8 mouse cellular contexts compared by ENCODE assay signal in the genomic region with DNA sequence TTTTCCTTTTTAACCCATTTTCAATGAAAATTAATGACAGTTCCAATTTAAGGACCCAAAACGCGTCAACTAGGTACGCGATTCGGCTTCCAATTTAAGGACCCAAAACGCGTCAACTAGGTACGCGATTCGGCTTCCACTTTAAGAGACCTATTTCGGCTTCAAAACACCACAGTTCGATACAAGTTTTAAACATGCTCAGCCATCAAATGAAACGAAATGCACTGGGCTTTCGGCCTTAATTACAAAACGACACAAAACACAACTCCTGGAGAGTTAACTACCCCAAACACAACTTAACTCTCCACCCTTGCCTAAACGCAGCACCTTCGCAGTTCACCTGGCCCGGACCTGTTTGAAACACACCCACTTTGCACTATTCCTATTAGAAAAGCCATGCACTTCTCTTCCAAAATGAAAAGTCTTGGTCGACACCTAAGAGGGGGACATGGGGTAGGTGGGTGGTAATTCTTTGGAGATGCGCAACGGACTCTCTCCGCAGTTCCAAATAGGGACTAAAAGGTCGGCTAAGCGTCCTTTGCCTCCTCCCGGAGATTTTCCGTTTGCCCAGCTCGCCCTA. TPM values are rescaled to one million over a fixed set of nuclear protein-coding genes. Genes with fewer than 3 reads are reported as not detected.
DNase-seq lines count a peak whose midpoint lies in the region; ATAC-seq and TF ChIP-seq lines count a peak whose summit lies in the region.

No protein-coding gene starts in this region.

- H3K4me3 ChIP-seq in cerebellum, adult 2 months (replicated peaks; ENCODE audit: insufficient read depth, low read depth, low read length): peak overlapping the region; percentile 93
- peak overlapping the region; percentile 88 for H3K4me3 ChIP-seq in testis, adult 2 months (ENCODE audit: control insufficient read depth, low read depth, low read length)
- peak overlapping the region; percentile 95 for H3K4me3 ChIP-seq in limb, embryonic 11.5 days (ENCODE audit: low read depth, low read length)
- H3K4me3 ChIP-seq in neural tube, embryonic 15.5 days (replicated peaks): peak overlapping the region; percentile 76

- H3K36me3 ChIP-seq in testis, adult 2 months (ENCODE audit: control insufficient read depth, insufficient read depth, low read length): no peaks in the 10 kb centered on the region; the same call in none of the 2 replicates
- H3K36me3 ChIP-seq in limb, embryonic 11.5 days (ENCODE audit: control insufficient read depth, insufficient read depth, low read length): no peaks in the 10 kb centered on the region
- peaks cover 4% of the 10 kb centered on the region; the same call in 1 of the 2 replicates for H3K36me3 ChIP-seq in neural tube, embryonic 15.5 days

- peak overlapping the region; percentile 99 for H3K9ac ChIP-seq in limb, embryonic 11.5 days (ENCODE audit: low read length)
- peak overlapping the region; percentile 89 for H3K9ac ChIP-seq in neural tube, embryonic 15.5 days (replicated peaks)

- no peak for DNase-seq in cerebellum, adult 2 months
- no peak for DNase-seq in cerebellum, postnatal 25 days
- no peak for DNase-seq in testis, postnatal 14 days (ENCODE audit: low spot score)
- no peak for DNase-seq in limb, embryonic 11.5 days (ENCODE audit: low spot score)
- DNase-seq in layer of hippocampus, adult 9-10 months (ENCODE audit: low spot score): no peak

- no peaks in the 10 kb centered on the region; the same call in 1 of the 2 replicates for H3K4me1 ChIP-seq in cerebellum, adult 2 months (ENCODE audit: control insufficient read depth, insufficient read depth, low read length)
- peaks cover 7% of the 10 kb centered on the region for H3K4me1 ChIP-seq in testis, adult 2 months (ENCODE audit: control insufficient read depth, insufficient read depth, low read length)
- H3K4me1 ChIP-seq in limb, embryonic 11.5 days (ENCODE audit: control insufficient read depth, insufficient read depth, low read length): peaks cover 12% of the 10 kb centered on the region
- peaks cover 55% of the 10 kb centered on the region for H3K4me1 ChIP-seq in neural tube, embryonic 15.5 days

- no peaks in the 10 kb centered on the region for H3K27me3 ChIP-seq in cerebellum, adult 2 months (ENCODE audit: control insufficient read depth, insufficient read depth, low read length)
- no peaks in the 10 kb centered on the region for H3K27me3 ChIP-seq in testis, adult 2 months (ENCODE audit: control insufficient read depth, insufficient read depth, low read length)
- no peaks in the 10 kb centered on the region for H3K27me3 ChIP-seq in limb, embryonic 11.5 days (ENCODE audit: control insufficient read depth, insufficient read depth, low read length)
- no peaks in the 10 kb centered on the region for H3K27me3 ChIP-seq in neural tube, embryonic 15.5 days (replicated peaks)

- ATAC-seq in limb, embryonic 11.5 days (ENCODE audit: insufficient number of reproducible peaks, low FRiP score, low TSS enrichment, low read depth): no peak
- no peak for ATAC-seq in neural tube, embryonic 15.5 days (ENCODE audit: low FRiP score)
- no peak for ATAC-seq in cerebellum, adult (ENCODE audit: insufficient number of reproducible peaks, low FRiP score, low TSS enrichment)

- H3K27ac ChIP-seq in cerebellum, adult 2 months (ENCODE audit: insufficient read depth, low read length): peak overlapping the region; percentile 98
- H3K27ac ChIP-seq in testis, adult 2 months (ENCODE audit: control insufficient read depth, insufficient read depth, low read depth, low read length): peak overlapping the region; percentile 95
- H3K27ac ChIP-seq in limb, embryonic 11.5 days (replicated peaks; ENCODE audit: low read depth, low read length): peak overlapping the region; percentile 99
- peak overlapping the region; percentile 100 for H3K27ac ChIP-seq in neural tube, embryonic 15.5 days (replicated peaks)

- under 1% methylated on average over 27 of the region's 27 CpGs for WGBS in cerebellum, adult 2 months
- WGBS in limb, embryonic 11.5 days: under 1% methylated on average over 27 of the region's 27 CpGs
- under 1% methylated on average over 27 of the region's 27 CpGs for WGBS in neural tube, embryonic 15.5 days

- H3K4me2 ChIP-seq in limb, embryonic 11.5 days (ENCODE audit: low read depth, severe bottlenecking): peak overlapping the region; percentile 51
- H3K4me2 ChIP-seq in neural tube, embryonic 15.5 days: peak overlapping the region; percentile 67

- H3K9me3 ChIP-seq in limb, embryonic 11.5 days (ENCODE audit: control insufficient read depth, low read length): no peaks in the 10 kb centered on the region
- H3K9me3 ChIP-seq in neural tube, embryonic 15.5 days (replicated peaks): no peaks in the 10 kb centered on the region

- TF ChIP-seq POLR2A in cerebellum, adult 2 months (IDR thresholded peaks at IDR 0.05; ENCODE audit: borderline replicate concordance, insufficient read depth, low read length): no peak
- peak; percentile 20; the same call in 1 of the 2 replicates for TF ChIP-seq POLR2A in testis, adult 2 months (IDR thresholded peaks at IDR 0.05; ENCODE audit: control insufficient read depth, low read depth, low read length)

- TF ChIP-seq CTCF in cerebellum, adult 2 months (IDR thresholded peaks at IDR 0.05; ENCODE audit: borderline replicate concordance, insufficient read depth, low read depth, low read length): no peak
- TF ChIP-seq CTCF in testis, adult 2 months (IDR thresholded peaks at IDR 0.05; ENCODE audit: control insufficient read depth, insufficient read depth, insufficient replicate concordance, low read depth, low read length): no peak

RNA-seq across cellular contexts. Expression of a gene that starts 1.4 kb away (rescaled TPM):
- 97.0 and 97.6 TPM in 2 replicates for polyA plus RNA-seq in cerebellum, adult 2 months (2012; rRNA removed)
- polyA plus RNA-seq in testis, adult 2 months (2012; rRNA removed): 56.4 and 83.8 TPM in 2 replicates
- polyA plus RNA-seq in limb, embryonic 11.5 days (2014; fragmentation: Nextera tagmentation; extraction: Ambion mirVana): 116 and 141 TPM in 2 replicates
- polyA plus RNA-seq in neural tube, embryonic 15.5 days (2015; fragmentation: Nextera tagmentation; extraction: Ambion mirVana): 116 and 117 TPM in 2 replicates

RNA-seq across cellular contexts. Expression of a gene that starts 1.5 kb away (rescaled TPM):
- 2.0 and 2.5 TPM in 2 replicates for polyA plus RNA-seq in cerebellum, adult 2 months (2012; rRNA removed)
- 4.0 and 6.0 TPM in 2 replicates for polyA plus RNA-seq in testis, adult 2 months (2012; rRNA removed)
- 0.73 and 0.88 TPM in 2 replicates for polyA plus RNA-seq in limb, embryonic 11.5 days (2014; fragmentation: Nextera tagmentation; extraction: Ambion mirVana)
- 0.81 and 1.00 TPM in 2 replicates for polyA plus RNA-seq in neural tube, embryonic 15.5 days (2015; fragmentation: Nextera tagmentation; extraction: Ambion mirVana)

RNA-seq across cellular contexts. Expression of a gene that starts 37.3 kb away (rescaled TPM):
- 0.32 and 0.47 TPM in 2 replicates for polyA plus RNA-seq in cerebellum, adult 2 months (2012; rRNA removed)
- polyA plus RNA-seq in testis, adult 2 months (2012; rRNA removed): 0.53 and 0.57 TPM in 2 replicates
- polyA plus RNA-seq in limb, embryonic 11.5 days (2014; fragmentation: Nextera tagmentation; extraction: Ambion mirVana): 1.7 and 2.1 TPM in 2 replicates
- 0.73 and 1.0 TPM in 2 replicates for polyA plus RNA-seq in neural tube, embryonic 15.5 days (2015; fragmentation: Nextera tagmentation; extraction: Ambion mirVana)

RNA-seq across cellular contexts. Expression of a gene that starts 42.6 kb away (rescaled TPM):
- 68.4 and 70.4 TPM in 2 replicates for polyA plus RNA-seq in cerebellum, adult 2 months (2012; rRNA removed)
- polyA plus RNA-seq in testis, adult 2 months (2012; rRNA removed): 0.77 and 1.2 TPM in 2 replicates
- polyA plus RNA-seq in limb, embryonic 11.5 days (2014; fragmentation: Nextera tagmentation; extraction: Ambion mirVana): 20.5 and 21.6 TPM in 2 replicates
- polyA plus RNA-seq in neural tube, embryonic 15.5 days (2015; fragmentation: Nextera tagmentation; extraction: Ambion mirVana): 59.5 and 61.5 TPM in 2 replicates
